Mouse (Mus musculus) mouse embryonic stem cell (cell line): ENCODE data around the gene Map3k7.

ENCODE experiments used
- in situ Hi-C, 2 experiments: fragments of 300-500 bp; cut with MboI; formaldehyde crosslinking; loops; 1 replicate in 1 of 2; 3 replicates in 1 of 2; pipeline ENCODE4 v1.14.3; 2019 to 2020; ENCODE audit warnings: low sequenced_read_pairs in 2 of 2, low pct_unique_long_range_greater_than_20kb in 1 of 2, mixed read lengths in 1 of 2; ENCODE audit not compliant: unreplicated experiment in 1 of 2

Gene Map3k7

DNA sequence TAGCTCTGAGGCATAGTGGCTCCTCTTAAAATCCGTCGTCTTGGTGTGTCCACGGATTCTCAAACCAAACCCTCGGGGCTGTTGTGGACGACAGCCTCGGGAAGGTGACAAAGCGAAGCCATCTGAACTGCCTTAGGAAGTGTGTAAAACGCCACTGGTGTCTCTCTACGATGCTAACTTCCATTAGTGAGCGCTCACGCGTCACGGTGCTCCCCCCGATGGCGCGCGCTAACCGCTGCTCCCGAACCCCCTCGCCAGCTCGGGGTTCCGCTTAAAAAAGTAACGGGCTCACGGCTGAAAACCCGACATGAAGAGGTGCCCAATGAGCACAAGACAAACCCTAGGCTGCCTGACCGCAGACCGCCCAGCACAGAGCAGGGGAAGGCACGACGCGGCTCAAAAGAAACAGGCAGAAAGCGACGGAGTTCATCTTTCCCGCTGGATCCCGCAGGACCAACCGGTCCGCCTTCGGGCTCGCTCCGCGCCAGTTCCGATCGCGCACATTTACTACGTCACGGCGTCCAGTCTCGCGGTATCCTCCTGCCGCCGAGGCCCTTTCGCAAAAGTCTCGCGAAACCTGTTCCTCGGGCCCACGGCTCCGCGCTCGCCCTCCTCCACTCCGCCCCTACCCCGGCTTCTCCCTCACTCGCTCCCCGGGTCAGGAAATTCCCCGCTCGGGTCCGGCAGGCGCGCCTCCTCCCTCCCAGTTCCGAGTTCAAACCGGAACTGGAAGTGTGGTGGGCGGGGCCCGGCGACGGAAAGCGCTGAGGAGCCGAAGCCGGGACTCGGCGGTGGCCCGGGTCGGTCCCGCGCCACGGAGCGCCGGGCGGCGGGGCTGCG is at the start of gene Map3k7:
TSS of gene Map3k7 (plus strand) at position 744 of the 840 bp plus-strand sequence.
- in situ Hi-C loops: no loop called here

GRCm38 (mm10) chr4:31915114-31915513 is 48.8 kb upstream of the Map3k7 start:
- in situ Hi-C loops: no loop called here

DNA sequence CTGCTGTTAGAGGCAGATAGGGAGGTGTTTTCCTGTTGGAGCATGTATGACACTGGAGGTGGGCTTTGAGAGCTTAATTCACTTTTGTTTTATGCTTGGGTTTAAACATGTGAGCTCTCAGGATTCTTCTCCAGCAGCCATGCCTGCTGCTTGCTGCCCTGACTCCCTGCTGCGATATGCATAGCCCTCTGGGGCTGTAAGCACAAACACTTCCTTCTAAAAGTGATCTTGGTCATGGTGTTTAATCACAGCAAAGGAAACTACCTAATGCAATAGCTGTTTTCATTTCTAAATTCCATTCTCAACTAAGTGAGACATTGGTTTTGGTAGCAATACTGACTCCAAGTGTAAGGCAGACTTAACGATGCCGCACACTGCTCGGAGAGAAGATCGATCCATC is 45.2 kb upstream of the Map3k7 start:
- in situ Hi-C loops: no loop called here

GRCm38 (mm10) chr4:31922215-31922614 is 41.7 kb upstream of the Map3k7 start:
- in situ Hi-C loops: no loop called here

DNA sequence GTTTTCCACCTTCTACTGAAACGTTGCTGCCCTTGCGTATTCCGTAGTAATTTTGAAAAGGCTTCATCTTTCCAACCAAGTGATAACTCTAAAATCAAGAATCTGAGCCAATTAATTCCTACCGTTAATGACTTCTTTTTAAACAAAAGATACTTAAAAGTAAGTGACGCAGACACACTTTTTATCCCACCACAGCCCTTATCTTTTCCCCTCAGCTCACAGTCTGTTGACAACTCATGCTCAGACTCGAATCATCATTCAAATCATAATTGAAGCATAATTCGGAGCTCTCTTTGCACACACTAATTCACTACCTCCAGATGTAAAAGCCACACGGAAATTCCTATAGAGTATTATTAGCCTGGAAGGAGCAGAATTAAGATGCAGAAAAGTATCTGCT is 40.5 kb upstream of the Map3k7 start:
- in situ Hi-C loops: no loop called here

GRCm38 (mm10) chr4:31924301-31925185 is 39.4 kb upstream of the Map3k7 start:
- in situ Hi-C loops: no loop called here

DNA sequence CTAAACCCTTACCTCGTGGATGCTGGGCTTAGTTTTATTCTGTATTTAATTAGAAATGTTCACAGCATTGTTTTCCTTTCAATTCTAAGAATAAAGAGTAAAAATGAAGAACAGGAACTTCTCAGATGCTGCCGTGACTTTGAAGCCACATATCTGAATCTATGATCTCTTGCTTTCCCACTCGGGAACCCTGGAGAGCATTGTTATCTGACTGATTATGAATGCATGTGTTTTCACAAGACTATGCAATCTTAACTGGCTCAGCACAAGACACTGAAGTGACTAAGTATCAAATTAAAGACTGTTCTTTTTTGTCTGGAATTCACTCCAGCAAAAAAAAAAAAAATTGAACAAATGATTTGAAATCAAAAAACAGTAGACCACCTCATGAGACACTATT is 30.7 kb upstream of the Map3k7 start:
- in situ Hi-C loops: no loop called here

GRCm38 (mm10) chr4:31935831-31936306 is 28.0 kb upstream of the Map3k7 start:
- in situ Hi-C loops: no loop called here

DNA sequence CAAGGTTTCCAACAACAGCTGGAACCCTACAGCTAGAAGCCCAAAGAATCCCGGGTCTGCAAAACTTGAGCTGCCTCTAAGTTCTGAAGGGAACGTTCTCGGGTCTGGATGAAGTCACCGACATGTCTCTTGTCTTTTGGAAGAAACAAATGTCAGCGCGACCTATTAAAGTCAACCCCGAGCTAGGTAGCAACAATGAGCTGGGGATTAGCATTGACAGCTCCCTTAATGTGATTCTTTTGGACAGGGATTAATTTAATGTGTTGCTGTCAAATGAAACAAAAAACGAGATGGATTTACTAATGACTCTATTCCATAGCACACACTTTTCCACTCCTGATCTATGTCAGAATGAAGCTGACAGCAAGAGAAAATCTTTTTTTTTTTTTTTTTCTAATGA is 27.5 kb upstream of the Map3k7 start:
- in situ Hi-C loops: no loop called here

DNA sequence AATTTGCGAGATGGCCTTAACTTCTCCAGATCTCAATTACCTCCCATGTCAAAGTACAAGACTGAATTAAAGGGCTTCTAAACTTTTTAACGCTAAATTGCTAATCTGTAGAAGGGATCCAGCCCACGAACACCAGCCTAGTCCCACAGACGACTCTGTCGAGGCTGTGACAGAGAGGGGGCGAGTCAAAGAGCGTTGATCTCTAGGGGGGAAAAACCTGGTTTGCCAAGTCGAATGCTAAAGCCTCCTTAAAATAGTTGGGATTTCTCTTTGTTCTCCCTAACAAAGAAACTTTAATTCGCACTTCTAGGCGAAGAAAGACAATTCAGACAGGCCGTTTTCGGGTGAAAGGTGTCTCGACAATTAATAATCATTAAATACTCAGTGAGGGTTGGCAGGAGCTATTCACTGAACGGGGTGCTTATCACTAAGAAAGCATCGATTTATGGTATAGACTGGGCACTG is 27.0 kb upstream of the Map3k7 start:
- in situ Hi-C loops: no loop called here

DNA sequence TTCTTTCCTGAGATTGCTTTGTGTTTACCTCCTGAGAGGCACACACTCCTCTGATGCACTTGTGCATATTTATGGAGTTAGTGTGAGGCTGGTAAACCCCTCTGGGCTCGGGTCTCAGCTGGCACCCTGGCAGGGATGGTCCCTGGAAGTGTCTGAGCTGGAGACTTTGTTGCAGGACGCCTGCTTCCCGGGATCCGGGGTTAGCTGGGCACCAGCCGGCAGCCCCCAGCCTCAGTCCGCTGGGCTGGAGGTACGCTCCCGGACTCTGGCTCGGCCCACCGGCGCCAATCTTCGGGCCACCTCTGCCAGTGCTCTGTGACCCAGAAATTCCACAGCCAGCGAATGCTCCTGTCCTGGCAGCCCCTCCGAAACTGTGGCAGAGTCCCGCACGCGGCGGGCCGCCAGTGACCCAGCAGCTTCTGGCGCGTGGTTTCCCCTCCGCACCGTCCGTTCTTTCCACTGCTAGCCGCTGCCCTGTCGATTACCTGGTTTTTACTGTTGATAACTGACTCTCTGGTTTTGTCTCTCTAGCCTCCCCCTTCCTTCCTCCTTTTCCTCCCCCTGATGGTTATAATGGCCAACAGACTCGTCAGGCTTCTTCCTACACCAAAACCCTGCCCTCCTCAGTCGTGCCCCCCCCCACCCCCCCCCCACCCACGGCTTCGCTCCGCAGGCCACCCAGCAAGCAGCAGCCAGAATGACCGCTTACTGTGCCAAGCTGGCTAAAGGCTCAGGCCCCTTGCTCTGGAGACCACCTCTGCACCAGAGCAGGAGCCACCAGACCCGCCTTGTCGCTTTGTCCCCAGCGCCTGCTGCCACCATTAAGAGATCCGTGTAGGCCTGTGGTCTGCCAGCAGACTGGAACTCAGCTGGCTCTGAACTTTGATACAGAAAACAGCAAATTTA is 26.3 kb upstream of the Map3k7 start:
- in situ Hi-C loops: no loop called here

DNA sequence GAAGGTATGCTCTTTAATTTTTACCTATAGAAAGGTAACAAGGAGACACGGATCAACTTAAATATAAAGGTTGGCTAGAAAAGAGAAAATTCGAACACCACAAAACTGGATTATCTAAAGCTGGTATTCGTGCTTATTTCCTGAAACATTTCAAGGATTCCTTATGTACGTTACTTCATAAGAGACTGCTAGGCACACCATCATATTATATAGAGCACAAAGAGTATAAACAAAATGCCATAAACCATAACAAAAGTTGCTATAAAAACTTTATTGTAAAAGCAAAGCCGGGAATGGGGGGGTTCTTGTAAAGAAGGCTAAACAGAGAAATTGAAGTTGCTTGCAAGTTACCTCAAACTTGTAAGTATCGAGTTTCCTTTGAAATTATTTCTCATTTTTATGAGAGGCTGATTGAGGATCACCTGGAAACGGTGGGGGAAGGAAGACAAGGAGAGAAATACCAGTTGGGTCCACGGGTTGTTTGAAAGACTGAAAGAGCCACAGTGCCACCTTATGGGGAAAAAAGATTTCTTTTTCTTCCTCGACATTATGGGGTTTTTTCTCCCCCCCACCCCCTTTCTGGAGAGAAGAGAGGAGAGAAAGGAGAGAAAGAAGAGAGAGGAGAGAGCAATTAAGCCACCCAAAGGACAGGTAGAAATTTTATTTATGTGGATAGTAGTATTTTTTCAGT is 25.3 kb upstream of the Map3k7 start:
- in situ Hi-C loops: no loop called here

GRCm38 (mm10) chr4:31941616-31942015 is 22.3 kb upstream of the Map3k7 start:
- in situ Hi-C loops: no loop called here

DNA sequence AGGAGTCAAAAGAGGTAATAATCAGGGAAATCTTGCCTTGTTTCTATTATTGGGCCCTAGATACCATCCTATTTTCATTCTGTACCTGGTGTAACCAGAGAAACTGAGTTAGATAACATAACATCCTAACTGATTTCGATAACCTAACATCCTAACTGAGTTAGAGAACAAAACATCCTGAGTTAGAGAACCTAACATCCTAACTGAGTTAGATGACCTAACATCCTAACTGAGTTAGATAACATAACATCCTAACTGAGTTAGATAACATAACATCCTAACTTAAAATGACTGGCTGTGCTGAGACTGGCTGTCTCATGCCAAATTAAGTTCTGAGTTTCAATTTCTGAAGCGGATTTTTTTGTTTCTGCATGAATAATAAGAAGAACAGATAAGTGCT is 20.9 kb upstream of the Map3k7 start:
- in situ Hi-C loops: no loop called here

DNA sequence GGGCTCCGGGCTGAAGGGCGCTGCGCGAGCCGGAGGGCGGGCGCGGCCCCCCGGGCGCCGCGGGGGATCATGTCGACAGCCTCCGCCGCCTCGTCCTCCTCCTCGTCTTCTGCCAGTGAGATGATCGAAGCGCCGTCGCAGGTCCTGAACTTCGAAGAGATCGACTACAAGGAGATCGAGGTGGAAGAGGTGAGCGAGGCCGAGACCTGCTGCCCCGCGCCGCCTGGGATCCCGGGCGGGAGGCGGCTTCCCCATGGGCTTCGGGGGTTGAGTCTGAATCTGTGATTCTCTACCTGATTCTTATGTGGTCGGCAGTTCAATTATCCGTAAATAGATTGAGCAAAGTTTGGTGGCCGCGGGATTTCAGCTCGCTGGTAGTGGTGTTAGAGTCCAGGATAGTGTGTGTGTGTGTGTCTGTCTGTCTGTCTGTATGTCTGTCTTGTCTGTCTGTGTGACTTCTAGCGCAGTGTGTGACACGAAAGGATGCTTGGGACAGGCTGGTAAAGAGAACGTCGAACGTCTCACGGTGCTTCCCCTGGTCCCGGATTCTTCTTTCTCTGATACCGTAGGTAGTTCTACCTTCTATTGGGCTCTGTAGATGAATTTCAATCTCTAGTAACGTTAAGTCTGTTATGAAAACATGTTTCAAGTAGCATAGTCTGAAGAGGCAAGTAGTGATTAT is 438 bp downstream of the Map3k7 start:
- in situ Hi-C loops: no loop called here

- in situ Hi-C loops: no loop called here
Observed at GRCm38 (mm10) chr4:31965208-31965607, 1.3 kb downstream of the Map3k7 start.

- in situ Hi-C loops: no loop called here
Observed at GRCm38 (mm10) chr4:31971437-31971836, 7.5 kb downstream of the Map3k7 start.
